Mouse (Mus musculus): ENCODE results near the gene Ryr1. TPM values are rescaled to one million over a fixed set of nuclear protein-coding genes. Genes with fewer than 3 reads are reported as not detected.

The Ryr1 gene
- polyA plus RNA-seq, 1 experiment from 2014 or later: 0.03 TPM

DNA sequence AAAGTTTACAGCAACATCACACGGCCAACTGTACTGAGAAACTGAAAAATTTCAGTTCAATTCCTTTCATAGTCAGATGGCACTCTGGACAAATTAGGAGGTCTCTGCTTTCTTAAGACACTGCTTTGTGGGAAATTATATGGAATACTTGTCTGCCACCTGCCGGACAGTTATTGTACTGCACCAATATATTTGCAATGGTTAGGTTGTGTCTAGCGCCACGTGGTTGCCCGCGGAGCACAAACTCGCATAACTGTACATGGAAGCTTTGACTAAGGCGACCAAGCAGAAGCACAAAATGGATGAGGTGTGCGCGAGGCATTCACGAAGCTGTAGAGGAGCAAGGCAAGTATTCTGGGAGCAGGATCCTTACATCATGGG, 85.4 kb downstream of the Ryr1 start:
- H3K27me3 ChIP-seq: no peaks in the 10 kb centered on the region
- POLR2A ChIA-PET: interaction anchor here (0.6 kb wide), 1 partner anchor 212 kb away, joined by 4 read pairs; no protein-coding TSS in a partner anchor
- TF ChIP-seq CTCF (IDR thresholded peaks at IDR 0.05): peak; percentile 87
- peak; percentile 54 for ATAC-seq
- in situ Hi-C loops (cut with MboI; ENCODE audit: low pct_unique_long_range_greater_than_20kb): loop anchor here (5.0 to 10.0 kb wide), 3 partner anchors 55 to 252 kb away; partner anchors contain the start of genes Eif3k, Map4k1 and Rinl
- CTCF ChIA-PET: interaction anchor here (0.8 to 1.8 kb wide), 9 partner anchors 10 to 87 kb away, joined by 3 to 6 read pairs (median 3); no protein-coding TSS in a partner anchor
- peak; percentile 69 for DNase-seq (ENCODE audit: low read depth, low spot score)

DNA sequence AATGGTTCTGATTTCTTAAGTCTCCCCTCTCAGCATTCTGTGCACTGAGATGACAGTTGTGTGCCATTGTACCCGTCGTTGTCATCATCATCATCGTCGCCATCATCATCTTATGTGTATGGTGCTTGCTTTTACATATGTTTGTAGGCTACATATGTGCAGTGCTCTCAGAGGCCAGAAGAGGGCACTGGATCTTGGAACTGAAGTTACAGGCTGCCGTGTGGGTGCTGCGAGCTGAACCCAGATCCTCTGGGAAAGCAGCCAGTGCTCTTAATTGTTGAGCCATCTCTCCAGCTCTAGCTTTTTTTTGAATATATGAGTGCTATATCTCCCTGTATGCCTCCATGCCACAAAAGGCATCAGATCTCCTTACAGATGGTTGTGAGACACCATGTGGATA, 87.7 kb downstream of the Ryr1 start:
- ATAC-seq: no peak
- peaks cover 3% of the 10 kb centered on the region for H3K27me3 ChIP-seq
- TF ChIP-seq CTCF (IDR thresholded peaks at IDR 0.05): no peak
- ChIA-PET CTCF (no interaction called here), POLR2A (no interaction called here)
- in situ Hi-C loops (cut with MboI; ENCODE audit: low pct_unique_long_range_greater_than_20kb): loop anchor here (5.0 to 10.0 kb wide), 3 partner anchors 52 to 250 kb away; partner anchors contain the start of genes Eif3k, Map4k1 and Rinl
- DNase-seq (ENCODE audit: low read depth, low spot score): no peak

DNA sequence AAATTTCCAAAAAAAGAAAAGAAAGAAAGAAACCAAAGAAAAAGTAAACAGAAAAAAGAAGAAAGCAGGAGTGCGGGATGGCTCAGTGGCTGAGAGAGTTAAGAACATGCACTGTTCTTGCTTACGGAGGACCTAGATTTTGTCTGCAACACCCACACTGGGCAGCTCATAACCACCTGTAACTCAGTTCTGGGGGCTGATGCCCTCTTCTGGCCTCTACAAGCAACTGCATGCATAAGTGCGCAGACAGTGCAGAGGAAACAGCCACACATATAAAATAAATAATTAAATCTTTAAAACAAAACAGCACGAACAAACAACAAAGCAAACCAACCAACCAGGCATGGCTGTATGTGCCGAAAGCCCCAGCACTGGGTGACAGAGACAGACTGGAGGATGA, 92.3 kb downstream of the Ryr1 start:
- in situ Hi-C loops (cut with MboI; ENCODE audit: low pct_unique_long_range_greater_than_20kb): loop anchor here (10.0 kb wide), 2 partner anchors 48 to 138 kb away; partner anchors contain the start of genes Eif3k and Map4k1
- TF ChIP-seq CTCF (IDR thresholded peaks at IDR 0.05): peak; percentile 67
- CTCF ChIA-PET: no interaction called here
- ATAC-seq (no peak), DNase-seq (ENCODE audit: low read depth, low spot score) (no peak)
- peaks cover 3% of the 10 kb centered on the region for H3K27me3 ChIP-seq
- POLR2A ChIA-PET: no interaction called here

DNA sequence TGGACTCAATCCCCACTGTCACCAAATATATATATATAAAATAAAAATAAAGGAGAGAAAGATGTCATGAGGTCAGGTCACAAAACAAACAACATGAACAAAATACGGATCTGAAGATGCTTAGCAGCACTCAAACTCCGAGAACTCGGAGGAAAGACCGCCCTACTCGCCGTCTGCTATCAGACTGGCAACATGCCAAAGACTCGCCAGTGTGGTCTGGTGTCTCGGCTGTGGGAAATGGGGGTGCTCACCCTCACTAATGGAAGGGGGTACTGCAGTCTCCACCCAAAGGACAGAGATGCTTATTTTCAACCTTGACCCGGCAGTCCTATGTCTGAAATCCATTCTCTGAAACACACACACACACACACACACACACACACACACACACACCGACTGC, 93.3 kb downstream of the Ryr1 start:
- DNase-seq (ENCODE audit: low read depth, low spot score) (no peak), ATAC-seq (no peak)
- TF ChIP-seq CTCF (IDR thresholded peaks at IDR 0.05): no peak
- ChIA-PET POLR2A (no interaction called here), CTCF (no interaction called here)
- in situ Hi-C loops (cut with MboI; ENCODE audit: low pct_unique_long_range_greater_than_20kb): loop anchor here (10.0 kb wide), 2 partner anchors 47 to 137 kb away; partner anchors contain the start of genes Eif3k and Map4k1
- peaks cover 3% of the 10 kb centered on the region for H3K27me3 ChIP-seq

DNA sequence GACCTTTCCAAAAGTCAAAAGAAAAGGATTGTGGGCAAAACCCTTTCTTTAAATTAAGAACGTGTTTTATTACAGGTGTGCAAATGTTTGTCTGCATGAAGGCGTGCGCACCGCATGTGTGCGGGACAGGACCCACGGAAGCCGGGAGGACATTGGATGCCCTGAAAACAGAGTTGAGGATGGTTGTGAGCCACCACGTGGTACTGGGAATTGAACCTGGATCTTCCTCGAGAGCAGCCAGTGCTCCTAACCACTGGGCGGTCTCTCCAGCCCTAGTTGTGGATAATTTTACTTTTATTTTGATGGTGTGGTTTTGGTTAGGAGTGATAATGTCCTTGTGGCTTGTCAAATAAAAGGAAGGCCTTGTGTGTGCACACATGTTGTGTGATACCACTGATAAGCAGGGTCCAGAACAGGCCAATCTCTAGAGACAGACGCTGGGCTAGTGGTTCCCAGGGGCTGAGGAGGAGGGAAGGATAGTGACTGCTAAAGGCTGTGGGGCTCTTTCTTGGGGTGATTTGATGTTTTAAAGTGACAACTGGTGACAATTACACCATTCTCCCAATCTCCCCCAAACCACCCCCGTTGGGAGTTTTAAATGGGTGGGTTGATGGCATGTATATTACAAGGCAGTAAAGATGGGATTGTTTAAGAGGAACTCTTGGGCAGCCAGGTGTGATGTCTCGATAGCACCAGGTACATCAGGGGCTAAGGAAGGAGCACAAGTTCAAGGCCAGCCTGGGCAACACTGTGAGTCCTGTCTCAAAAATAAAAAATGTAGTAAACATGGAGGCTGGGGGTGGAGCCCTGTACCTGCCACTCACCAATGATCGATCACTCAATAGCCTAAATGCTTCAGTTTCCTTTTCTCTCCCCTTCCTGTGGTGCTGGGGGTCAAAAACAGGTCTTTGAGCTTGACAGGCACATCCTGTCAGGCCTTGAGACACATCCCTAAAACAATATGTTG, 95.0 kb downstream of the Ryr1 start:
- ChIA-PET POLR2A (no interaction called here), CTCF (no interaction called here)
- TF ChIP-seq CTCF (IDR thresholded peaks at IDR 0.05): no peak
- DNase-seq (ENCODE audit: low read depth, low spot score) (no peak), ATAC-seq (no peak)
- in situ Hi-C loops (cut with MboI; ENCODE audit: low pct_unique_long_range_greater_than_20kb): loop anchor here (10.0 kb wide), 2 partner anchors 45 to 135 kb away; partner anchors contain the start of genes Eif3k and Map4k1
- H3K27me3 ChIP-seq: peaks cover 3% of the 10 kb centered on the region

DNA sequence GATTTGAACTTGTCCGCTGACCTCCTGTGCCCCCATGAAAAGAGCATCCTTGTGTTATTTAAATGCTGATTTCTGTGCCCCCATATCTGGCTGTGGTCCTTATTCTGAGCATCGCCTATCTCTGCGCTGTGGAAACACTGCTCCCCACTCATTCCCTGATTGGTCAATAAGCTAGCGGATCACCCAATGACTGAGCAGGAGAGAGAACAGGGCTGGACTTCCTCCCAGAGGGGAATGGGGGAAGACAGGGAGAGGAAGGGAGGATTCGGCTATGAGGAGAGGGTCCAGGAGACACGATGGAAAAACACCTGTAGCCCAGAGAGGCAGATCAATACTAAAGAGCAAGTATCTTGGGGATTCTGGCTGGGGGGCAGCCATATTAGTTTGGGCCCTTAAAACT, 96.2 kb downstream of the Ryr1 start:
- ChIA-PET CTCF (no interaction called here), POLR2A (no interaction called here)
- TF ChIP-seq CTCF (IDR thresholded peaks at IDR 0.05): no peak
- no peak for ATAC-seq
- no peak for DNase-seq (ENCODE audit: low read depth, low spot score)
- in situ Hi-C loops (cut with MboI; ENCODE audit: low pct_unique_long_range_greater_than_20kb): no loop called here
- H3K27me3 ChIP-seq: peaks cover 3% of the 10 kb centered on the region

DNA sequence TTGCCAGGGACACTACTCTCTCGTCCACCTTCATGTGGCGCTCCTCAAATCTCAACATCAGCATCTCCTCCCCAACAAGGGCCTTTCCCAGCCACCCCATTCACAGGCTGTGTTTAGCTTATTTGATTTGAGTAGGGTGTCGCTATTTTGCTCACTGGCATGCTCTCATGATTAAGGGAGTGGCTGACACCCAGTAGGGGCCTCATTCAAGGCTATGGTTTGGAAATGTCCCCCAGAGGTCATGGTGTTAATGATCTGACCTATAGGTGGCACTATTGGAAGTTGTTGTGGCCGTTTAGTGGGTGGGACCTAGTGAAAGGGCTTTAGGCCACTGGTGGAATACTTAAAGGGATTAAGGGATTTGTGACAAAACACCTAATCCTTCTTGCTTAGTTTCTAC, 98.2 kb downstream of the Ryr1 start:
- ChIA-PET CTCF (no interaction called here), POLR2A (no interaction called here)
- no peak for ATAC-seq
- in situ Hi-C loops (cut with MboI; ENCODE audit: low pct_unique_long_range_greater_than_20kb): no loop called here
- TF ChIP-seq CTCF (IDR thresholded peaks at IDR 0.05): no peak
- no peak for DNase-seq (ENCODE audit: low read depth, low spot score)
- no peaks in the 10 kb centered on the region for H3K27me3 ChIP-seq

DNA sequence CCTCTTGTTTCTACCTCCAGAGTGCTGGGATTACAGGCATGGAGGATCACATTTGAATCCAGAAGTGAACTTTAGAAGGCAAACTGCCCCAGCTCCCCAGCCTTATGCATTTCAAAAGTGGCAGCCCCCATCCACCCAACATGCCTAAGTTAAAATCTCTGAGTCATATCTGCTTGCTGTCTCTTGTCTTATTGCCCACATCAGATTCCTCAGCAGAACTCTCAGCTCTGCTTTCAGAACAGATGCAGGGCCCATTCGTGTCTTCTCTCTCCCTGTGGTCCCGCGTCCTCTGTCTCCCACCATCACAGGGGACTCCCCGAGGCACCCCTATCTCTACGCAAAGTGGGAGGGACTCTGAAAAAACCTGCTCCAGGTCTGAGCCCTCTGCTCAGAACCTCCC, 98.8 kb downstream of the Ryr1 start:
- no peak for TF ChIP-seq CTCF (IDR thresholded peaks at IDR 0.05)
- ChIA-PET CTCF (no interaction called here), POLR2A (no interaction called here)
- ATAC-seq: no peak
- no peak for DNase-seq (ENCODE audit: low read depth, low spot score)
- no peaks in the 10 kb centered on the region for H3K27me3 ChIP-seq
- in situ Hi-C loops (cut with MboI; ENCODE audit: low pct_unique_long_range_greater_than_20kb): no loop called here

DNA sequence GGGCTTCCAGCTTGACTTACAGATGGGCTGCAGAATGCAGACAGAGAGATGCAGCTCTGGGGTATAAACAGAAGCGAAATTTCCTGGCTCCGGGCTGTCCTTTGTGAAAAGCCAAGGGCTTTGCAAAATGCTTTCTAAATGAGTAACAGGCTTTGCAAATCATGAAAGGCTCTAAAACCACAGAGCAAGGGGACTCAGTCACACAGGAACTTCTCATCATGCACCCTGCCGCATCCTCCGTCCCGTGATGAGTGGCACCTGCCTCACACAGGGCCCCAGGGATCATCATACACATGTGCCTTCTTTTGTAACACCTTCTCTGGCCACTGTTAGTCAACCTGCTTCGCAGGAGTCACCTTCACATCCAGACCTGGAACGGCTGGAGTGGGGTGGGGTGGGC, 99.4 kb downstream of the Ryr1 start:
- in situ Hi-C loops (cut with MboI; ENCODE audit: low pct_unique_long_range_greater_than_20kb): no loop called here
- POLR2A ChIA-PET: interaction anchor here (1.0 kb wide), 1 partner anchor 34 kb away, joined by 3 read pairs; no protein-coding TSS in a partner anchor
- no peak for TF ChIP-seq CTCF (IDR thresholded peaks at IDR 0.05)
- CTCF ChIA-PET: no interaction called here
- no peak for DNase-seq (ENCODE audit: low read depth, low spot score)
- H3K27me3 ChIP-seq: no peaks in the 10 kb centered on the region
- peak; percentile 57 for ATAC-seq

DNA sequence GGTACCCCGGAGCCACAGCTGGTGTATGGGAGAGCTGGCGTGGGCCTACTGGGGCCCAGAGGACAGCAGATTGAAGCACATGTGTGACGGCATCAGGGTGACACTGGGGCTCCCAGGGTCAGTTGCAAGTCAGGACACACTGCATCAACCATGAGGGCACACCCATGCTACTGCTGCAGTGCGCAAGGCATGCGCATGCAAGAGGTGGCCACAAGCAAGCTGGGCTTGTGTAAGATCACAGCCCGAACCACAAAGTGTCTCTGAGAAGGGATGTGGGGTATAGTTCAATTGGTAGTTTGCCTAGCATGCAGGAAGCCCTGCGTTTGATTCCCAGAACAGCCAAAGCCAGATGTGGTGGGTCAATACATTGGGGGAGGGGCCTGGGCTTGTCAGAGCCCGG, 101.5 kb downstream of the Ryr1 start:
- ChIA-PET CTCF (no interaction called here), POLR2A (interaction anchor here (0.5 kb wide), 1 partner anchor 1934 kb away, joined by 3 read pairs; no protein-coding TSS in a partner anchor)
- no peak for DNase-seq (ENCODE audit: low read depth, low spot score)
- in situ Hi-C loops (cut with MboI; ENCODE audit: low pct_unique_long_range_greater_than_20kb): no loop called here
- ATAC-seq: no peak
- no peak for TF ChIP-seq CTCF (IDR thresholded peaks at IDR 0.05)
- peaks cover 7% of the 10 kb centered on the region for H3K27me3 ChIP-seq

DNA sequence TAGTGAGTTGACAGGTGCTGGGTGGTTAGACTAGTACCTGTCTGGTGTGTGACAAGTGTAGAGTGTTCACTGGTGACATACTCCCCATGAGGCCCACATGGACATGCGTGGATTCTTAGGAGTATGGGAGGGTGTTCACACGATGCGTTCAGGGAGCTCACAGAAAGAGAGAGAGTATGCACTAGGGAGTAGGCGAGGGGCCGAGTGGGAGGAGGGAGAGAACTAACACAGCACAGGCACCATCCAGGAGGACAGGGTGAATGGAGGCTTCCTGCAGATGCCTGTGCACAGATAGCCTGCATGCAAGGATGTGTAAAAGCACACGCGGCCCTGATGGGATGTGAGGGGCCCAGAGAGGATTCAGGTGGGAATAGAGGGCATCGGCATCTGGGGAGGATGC, 102.5 kb downstream of the Ryr1 start:
- TF ChIP-seq CTCF (IDR thresholded peaks at IDR 0.05): no peak
- ChIA-PET POLR2A (no interaction called here), CTCF (no interaction called here)
- in situ Hi-C loops (cut with MboI; ENCODE audit: low pct_unique_long_range_greater_than_20kb): no loop called here
- DNase-seq (ENCODE audit: low read depth, low spot score) (no peak), ATAC-seq (no peak)
- H3K27me3 ChIP-seq: peaks cover 7% of the 10 kb centered on the region

Measured in Patski (cell line).